Mouse (Mus musculus): ENCODE results near the gene Sel1l2. TPM values are rescaled to one million over a fixed set of nuclear protein-coding genes. Genes with fewer than 3 reads are reported as not detected.

Sel1l2 gene
- polyA plus RNA-seq, 1 experiment = 23.5 TPM

DNA sequence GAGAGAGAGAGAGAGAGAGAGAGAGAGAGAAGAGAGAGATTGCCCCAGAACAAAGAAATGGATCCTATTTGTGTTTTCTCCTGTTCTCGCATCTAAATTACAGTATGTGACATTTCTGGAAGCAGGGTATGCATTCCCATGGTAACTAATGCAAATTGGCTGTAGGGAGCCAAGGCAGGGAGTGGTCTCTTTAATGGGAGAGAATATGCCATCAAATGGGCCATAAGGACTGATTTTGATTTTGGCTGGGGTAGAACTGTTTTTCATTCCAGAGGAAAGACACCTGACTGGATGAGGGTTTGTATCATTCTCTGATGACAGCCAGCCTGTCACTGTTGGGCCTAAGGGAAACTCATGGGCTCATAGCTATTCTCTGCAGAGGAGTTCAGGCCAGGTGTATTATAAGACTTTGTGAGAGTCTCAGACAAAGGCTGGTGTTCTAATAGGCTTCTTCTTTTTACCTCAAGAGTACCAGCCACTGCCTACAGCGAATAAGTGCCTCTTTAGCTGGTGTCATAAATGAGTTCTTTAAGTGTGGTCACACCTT, 133.8 kb downstream of the Sel1l2 start:
- Histone ChIP-seq H3K4me1 (ENCODE audit: control insufficient read depth, insufficient read depth, low read length) (no peaks in the 10 kb centered on the region), H3K27me3 (ENCODE audit: control insufficient read depth, insufficient read depth, low read length) (no peaks in the 10 kb centered on the region), H3K4me3 (ENCODE audit: control insufficient read depth, low read depth, low read length) (no peak overlapping the region), H3K36me3 (ENCODE audit: control insufficient read depth, insufficient read depth, low read length) (no peaks in the 10 kb centered on the region), H3K27ac (ENCODE audit: control insufficient read depth, insufficient read depth, low read depth, low read length) (no peak overlapping the region)
- TF ChIP-seq CTCF (IDR thresholded peaks at IDR 0.05; ENCODE audit: control insufficient read depth, insufficient read depth, insufficient replicate concordance, low read depth, low read length) (no peak), POLR2A (IDR thresholded peaks at IDR 0.05; ENCODE audit: control insufficient read depth, low read depth, low read length) (no peak)

DNA sequence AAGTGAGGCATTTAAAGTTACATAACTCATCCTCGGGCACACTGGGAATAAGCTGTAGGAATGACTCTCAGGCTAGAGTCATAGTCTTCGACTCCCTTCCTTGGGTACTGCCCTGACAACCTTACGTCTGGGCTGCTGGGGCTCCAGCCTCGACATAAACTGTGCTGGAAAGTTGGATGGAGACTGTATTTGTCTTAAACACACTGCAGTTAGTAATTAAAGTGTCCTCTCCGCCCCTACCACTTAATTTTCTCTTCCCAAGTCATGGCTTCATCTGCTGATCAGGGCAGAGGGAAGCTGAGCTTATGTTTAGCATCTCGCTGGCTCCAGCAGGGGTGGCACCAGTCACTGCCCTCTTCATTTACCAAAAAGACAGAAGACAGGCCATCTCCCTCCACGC, 135.2 kb downstream of the Sel1l2 start:
- no peak overlapping the region for H3K27ac ChIP-seq (ENCODE audit: control insufficient read depth, insufficient read depth, low read depth, low read length)
- no peaks in the 10 kb centered on the region for H3K4me1 ChIP-seq (ENCODE audit: control insufficient read depth, insufficient read depth, low read length)
- H3K36me3 ChIP-seq (ENCODE audit: control insufficient read depth, insufficient read depth, low read length) = no peaks in the 10 kb centered on the region
- TF ChIP-seq POLR2A (IDR thresholded peaks at IDR 0.05; ENCODE audit: control insufficient read depth, low read depth, low read length) (no peak), CTCF (IDR thresholded peaks at IDR 0.05; ENCODE audit: control insufficient read depth, insufficient read depth, insufficient replicate concordance, low read depth, low read length) (no peak)
- H3K27me3 ChIP-seq (ENCODE audit: control insufficient read depth, insufficient read depth, low read length) = no peaks in the 10 kb centered on the region
- H3K4me3 ChIP-seq (ENCODE audit: control insufficient read depth, low read depth, low read length) = no peak overlapping the region

DNA sequence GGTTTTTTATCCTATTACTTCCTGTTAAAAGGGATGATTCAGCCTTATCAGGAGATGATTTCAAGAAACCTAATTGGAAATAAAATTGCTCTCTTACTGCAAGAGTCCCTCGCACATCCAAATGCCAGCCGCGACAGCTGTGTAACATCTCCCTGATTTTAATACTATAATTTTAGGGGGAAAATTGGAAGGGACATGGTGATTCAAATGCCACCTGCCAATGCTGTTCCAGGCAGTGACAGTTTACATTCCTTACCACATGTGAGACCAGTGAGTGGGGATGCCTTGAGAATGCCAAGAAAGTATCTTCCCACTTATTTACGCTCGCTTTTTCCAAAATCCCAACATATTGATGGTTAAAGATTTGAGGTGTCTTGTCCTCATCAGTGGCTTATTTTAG, 146.4 kb downstream of the Sel1l2 start:
- H3K36me3 ChIP-seq (ENCODE audit: control insufficient read depth, insufficient read depth, low read length) = no peaks in the 10 kb centered on the region
- no peak for TF ChIP-seq POLR2A (IDR thresholded peaks at IDR 0.05; ENCODE audit: control insufficient read depth, low read depth, low read length)
- TF ChIP-seq CTCF (IDR thresholded peaks at IDR 0.05; ENCODE audit: control insufficient read depth, insufficient read depth, insufficient replicate concordance, low read depth, low read length) = no peak

DNA sequence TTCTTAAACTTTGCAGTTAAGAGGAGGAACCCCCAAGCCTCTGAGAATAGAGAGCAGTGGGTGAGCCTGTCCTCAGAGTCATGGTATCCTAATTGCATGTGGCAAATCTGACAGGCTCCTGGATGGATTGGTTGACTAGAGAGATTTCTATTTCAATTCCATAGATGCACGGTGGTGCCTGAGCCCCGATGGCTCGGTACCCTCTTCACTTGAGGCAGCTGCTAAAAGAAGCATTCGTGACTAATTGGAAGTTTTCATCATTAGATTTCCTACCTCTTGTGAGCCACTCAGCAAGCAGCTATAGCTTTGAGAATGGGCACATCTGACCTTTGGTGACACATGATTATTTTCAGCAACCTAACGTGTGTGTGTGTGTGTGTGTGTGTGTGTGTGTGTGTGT, 147.1 kb downstream of the Sel1l2 start:
- TF ChIP-seq CTCF (IDR thresholded peaks at IDR 0.05; ENCODE audit: control insufficient read depth, insufficient read depth, insufficient replicate concordance, low read depth, low read length) = no peak
- TF ChIP-seq POLR2A (IDR thresholded peaks at IDR 0.05; ENCODE audit: control insufficient read depth, low read depth, low read length) = no peak
- Histone ChIP-seq H3K4me1 (ENCODE audit: control insufficient read depth, insufficient read depth, low read length) (no peaks in the 10 kb centered on the region), H3K36me3 (ENCODE audit: control insufficient read depth, insufficient read depth, low read length) (no peaks in the 10 kb centered on the region), H3K4me3 (ENCODE audit: control insufficient read depth, low read depth, low read length) (no peak overlapping the region), H3K27ac (ENCODE audit: control insufficient read depth, insufficient read depth, low read depth, low read length) (no peak overlapping the region), H3K27me3 (ENCODE audit: control insufficient read depth, insufficient read depth, low read length) (no peaks in the 10 kb centered on the region)

More for the DNA sequence above, 146.4 kb downstream of the Sel1l2 start:
- Histone ChIP-seq H3K27me3 (ENCODE audit: control insufficient read depth, insufficient read depth, low read length) (no peaks in the 10 kb centered on the region), H3K4me3 (ENCODE audit: control insufficient read depth, low read depth, low read length) (no peak overlapping the region), H3K27ac (ENCODE audit: control insufficient read depth, insufficient read depth, low read depth, low read length) (no peak overlapping the region), H3K4me1 (ENCODE audit: control insufficient read depth, insufficient read depth, low read length) (no peaks in the 10 kb centered on the region)

DNA sequence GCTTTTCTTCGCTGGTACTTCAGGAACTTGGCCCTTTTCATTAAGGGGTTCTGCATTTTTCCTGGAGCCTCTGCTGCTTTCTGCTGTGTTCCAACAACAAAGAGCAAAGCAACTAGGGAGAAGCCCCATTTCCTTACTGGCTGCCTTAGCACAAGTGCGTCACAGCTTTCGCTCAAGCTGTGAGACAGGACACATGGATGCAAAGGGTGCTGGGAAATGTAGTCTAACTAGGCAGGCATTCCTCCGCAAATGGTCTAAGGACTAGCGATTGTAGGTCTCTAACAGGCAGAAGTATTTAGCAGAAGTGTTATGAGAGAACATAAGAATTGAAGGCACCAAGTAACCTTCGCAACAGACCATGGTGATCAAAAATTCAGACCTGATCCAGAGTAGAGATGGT, 152.3 kb downstream of the Sel1l2 start:
- Histone ChIP-seq H3K36me3 (ENCODE audit: control insufficient read depth, insufficient read depth, low read length) (no peaks in the 10 kb centered on the region), H3K27ac (ENCODE audit: control insufficient read depth, insufficient read depth, low read depth, low read length) (no peak overlapping the region), H3K4me3 (ENCODE audit: control insufficient read depth, low read depth, low read length) (no peak overlapping the region; the same call in 1 of the 2 replicates), H3K27me3 (ENCODE audit: control insufficient read depth, insufficient read depth, low read length) (no peaks in the 10 kb centered on the region), H3K4me1 (ENCODE audit: control insufficient read depth, insufficient read depth, low read length) (no peaks in the 10 kb centered on the region)
- TF ChIP-seq CTCF (IDR thresholded peaks at IDR 0.05; ENCODE audit: control insufficient read depth, insufficient read depth, insufficient replicate concordance, low read depth, low read length) (no peak), POLR2A (IDR thresholded peaks at IDR 0.05; ENCODE audit: control insufficient read depth, low read depth, low read length) (no peak)

DNA sequence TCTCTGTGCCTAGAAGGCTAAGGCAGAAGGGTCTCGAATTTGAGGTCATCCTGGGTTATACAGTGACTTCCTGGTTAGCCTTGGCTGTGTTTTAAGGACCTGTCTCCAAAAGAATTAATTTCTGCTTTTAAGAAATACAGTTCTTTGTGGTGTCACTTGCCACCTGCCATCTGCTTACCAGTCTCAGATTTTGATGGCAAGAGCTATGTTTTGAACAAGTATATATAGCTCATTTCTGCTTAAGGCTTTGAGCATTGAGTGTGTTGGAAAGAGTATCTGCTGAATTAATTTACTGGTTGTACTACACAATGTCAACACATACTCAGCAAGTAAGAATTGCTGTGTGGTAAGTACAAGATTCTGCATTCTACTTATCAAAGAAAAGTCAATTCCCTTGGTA, 159.2 kb downstream of the Sel1l2 start:
- no peak overlapping the region for H3K27ac ChIP-seq (ENCODE audit: control insufficient read depth, insufficient read depth, low read depth, low read length)
- H3K36me3 ChIP-seq (ENCODE audit: control insufficient read depth, insufficient read depth, low read length) = no peaks in the 10 kb centered on the region
- TF ChIP-seq CTCF (IDR thresholded peaks at IDR 0.05; ENCODE audit: control insufficient read depth, insufficient read depth, insufficient replicate concordance, low read depth, low read length) = no peak
- TF ChIP-seq POLR2A (IDR thresholded peaks at IDR 0.05; ENCODE audit: control insufficient read depth, low read depth, low read length) = no peak
- H3K4me1 ChIP-seq (ENCODE audit: control insufficient read depth, insufficient read depth, low read length) = no peaks in the 10 kb centered on the region
- no peak overlapping the region for H3K4me3 ChIP-seq (ENCODE audit: control insufficient read depth, low read depth, low read length)
- H3K27me3 ChIP-seq (ENCODE audit: control insufficient read depth, insufficient read depth, low read length) = no peaks in the 10 kb centered on the region

DNA sequence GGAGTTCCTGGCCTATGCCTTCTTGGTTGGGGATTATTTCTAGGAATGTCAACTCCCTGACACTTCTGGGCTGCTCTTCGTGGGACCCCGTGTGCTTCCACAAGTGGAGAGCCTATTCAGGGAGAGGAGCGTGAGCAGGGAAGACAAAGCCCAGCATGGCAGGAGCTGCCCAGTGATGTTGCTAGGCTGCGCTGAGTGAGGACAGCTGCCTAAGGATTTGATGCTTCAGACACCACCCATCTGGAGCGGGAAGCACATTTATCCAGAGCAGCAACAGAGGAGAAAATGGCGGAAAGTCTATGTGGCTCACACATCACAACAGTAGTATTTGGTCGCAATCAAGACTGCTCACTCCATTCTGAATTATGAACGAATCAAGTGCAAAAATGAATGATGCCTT, 169.2 kb downstream of the Sel1l2 start:
- Histone ChIP-seq H3K36me3 (ENCODE audit: control insufficient read depth, insufficient read depth, low read length) (no peaks in the 10 kb centered on the region), H3K4me3 (ENCODE audit: control insufficient read depth, low read depth, low read length) (no peak overlapping the region), H3K4me1 (ENCODE audit: control insufficient read depth, insufficient read depth, low read length) (no peaks in the 10 kb centered on the region), H3K27ac (ENCODE audit: control insufficient read depth, insufficient read depth, low read depth, low read length) (no peak overlapping the region), H3K27me3 (ENCODE audit: control insufficient read depth, insufficient read depth, low read length) (no peaks in the 10 kb centered on the region)
- no peak for TF ChIP-seq POLR2A (IDR thresholded peaks at IDR 0.05; ENCODE audit: control insufficient read depth, low read depth, low read length)
- no peak for TF ChIP-seq CTCF (IDR thresholded peaks at IDR 0.05; ENCODE audit: control insufficient read depth, insufficient read depth, insufficient replicate concordance, low read depth, low read length)

DNA sequence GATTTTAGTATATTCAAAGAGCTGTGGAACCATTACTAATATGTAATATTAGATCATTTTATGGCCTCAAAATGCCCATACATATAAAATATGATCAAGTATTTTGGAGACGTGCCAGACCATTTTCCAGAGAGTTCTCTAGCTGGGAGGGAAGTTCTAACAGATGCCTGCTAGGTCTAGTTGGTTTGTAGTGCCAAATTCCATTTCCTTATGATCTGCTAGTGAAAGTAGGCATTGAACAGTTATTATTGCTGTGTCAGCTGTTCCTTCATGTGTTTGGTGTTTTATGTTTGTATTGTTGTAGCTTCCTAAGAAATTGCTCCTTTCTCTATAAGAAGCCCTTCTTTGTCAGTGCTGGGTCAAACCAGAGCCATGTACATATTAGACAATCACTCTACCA, 173.5 kb downstream of the Sel1l2 start:
- TF ChIP-seq POLR2A (IDR thresholded peaks at IDR 0.05; ENCODE audit: control insufficient read depth, low read depth, low read length) (no peak), CTCF (IDR thresholded peaks at IDR 0.05; ENCODE audit: control insufficient read depth, insufficient read depth, insufficient replicate concordance, low read depth, low read length) (no peak)
- Histone ChIP-seq H3K36me3 (ENCODE audit: control insufficient read depth, insufficient read depth, low read length) (no peaks in the 10 kb centered on the region), H3K27ac (ENCODE audit: control insufficient read depth, insufficient read depth, low read depth, low read length) (no peak overlapping the region), H3K4me1 (ENCODE audit: control insufficient read depth, insufficient read depth, low read length) (no peaks in the 10 kb centered on the region), H3K27me3 (ENCODE audit: control insufficient read depth, insufficient read depth, low read length) (no peaks in the 10 kb centered on the region), H3K4me3 (ENCODE audit: control insufficient read depth, low read depth, low read length) (no peak overlapping the region)

Data from testis, adult 2 months (tissue).